Mouse (Mus musculus): Measurements from ENCODE around the gene Arhgef1. TPM values are rescaled to one million over a fixed set of nuclear protein-coding genes. Genes with fewer than 3 reads are reported as not detected.

The Arhgef1 gene
- total RNA-seq (2012; rRNA removed) (37.8 and 40.2 TPM in 2 replicates), total RNA-seq (2014; rRNA removed) (14.6 and 17.8 TPM in 2 replicates), polyA plus RNA-seq (2012; ENCODE audit: insufficient read length, low read depth) (128 and 134 TPM in 2 replicates)

DNA sequence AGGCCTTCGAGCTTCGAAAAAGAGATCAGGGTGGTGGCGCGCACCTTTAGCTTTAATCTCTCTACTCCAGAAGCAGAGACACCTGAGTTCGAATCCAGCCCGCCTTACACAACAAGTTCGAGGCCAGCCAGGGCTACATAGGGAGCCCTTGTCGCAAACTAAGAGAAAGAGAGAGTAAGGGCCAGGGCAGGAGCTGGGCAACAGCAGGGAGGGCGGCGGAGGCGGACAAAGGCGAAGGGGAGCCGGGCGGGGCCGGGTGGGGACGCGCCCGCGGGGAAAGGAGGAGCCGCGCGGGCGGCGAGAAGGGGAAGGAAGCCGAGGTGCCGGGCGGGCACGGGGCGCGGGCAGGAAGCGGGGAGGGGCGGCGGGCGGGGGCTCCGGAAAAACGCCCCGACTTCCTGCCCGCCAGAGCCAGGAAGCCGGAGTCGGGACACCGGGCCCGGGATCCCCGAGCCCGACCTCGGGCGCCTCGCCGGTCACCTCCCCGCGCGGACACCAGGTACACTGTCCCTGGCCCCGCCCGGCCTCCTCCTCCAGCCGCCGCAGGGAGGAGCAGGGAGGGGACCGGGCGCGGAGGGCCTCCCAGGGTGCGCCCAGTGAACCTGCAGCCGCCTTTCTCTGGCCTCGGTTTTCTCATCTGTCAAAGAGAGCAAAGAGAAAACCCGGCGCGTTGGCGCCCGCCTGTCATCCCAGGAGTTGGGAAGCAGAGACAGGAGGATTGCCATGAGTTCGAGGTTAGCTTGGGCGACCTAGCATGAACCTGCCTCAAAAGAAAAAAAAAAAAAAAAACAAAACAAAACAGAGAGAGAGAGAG lies at the start of gene Arhgef1:
TSS of gene Arhgef1 (plus strand) at position 283 of the 814 bp plus-strand sequence.
- dilution Hi-C loops (cut with MboI; ENCODE audit: extremely low pct_ligation_motif_present, extremely low pct_unique_long_range_greater_than_20kb, low sequenced_read_pairs) (no loop called here), in situ Hi-C loops (cut with MboI; ENCODE audit: low pct_ligation_motif_present, low pct_unique_long_range_greater_than_20kb, low sequenced_read_pairs) (loop anchor here (10.0 kb wide), 1 partner anchor 48 kb away; no protein-coding TSS in a partner anchor)
- TF ChIP-seq NELFE (IDR thresholded peaks at IDR 0.05; ENCODE audit: low read depth, low read length) (0 out of 2 replicates have a peak, but pooled peaks have one; percentile 38), UBTF (IDR thresholded peaks at IDR 0.05; ENCODE audit: low read depth, low read length) (0 out of 2 replicates have a peak, but pooled peaks have one; percentile 70), POLR2A (IDR thresholded peaks at IDR 0.05; ENCODE audit: low read depth, low read length) (peak; percentile 47; the same call in 1 of the 2 replicates), MXI1 (IDR thresholded peaks at IDR 0.05; ENCODE audit: low read depth, low read length) (peak; percentile 52), TCF12 (IDR thresholded peaks at IDR 0.05; ENCODE audit: low read depth, low read length) (no peak; the same call in 1 of the 2 replicates), NRF1 (IDR thresholded peaks at IDR 0.05; ENCODE audit: low read depth, low read length) (0 out of 2 replicates have a peak, but pooled peaks have one; percentile 26), ZC3H11A (IDR thresholded peaks at IDR 0.05; ENCODE audit: low read depth, low read length) (no peak), ZNF384 (IDR thresholded peaks at IDR 0.05; ENCODE audit: low read depth, low read length) (peak; percentile 32; the same call in 1 of the 2 replicates), ELF1 (IDR thresholded peaks at IDR 0.05; ENCODE audit: low read depth, low read length) (peak; percentile 69), SIN3A (IDR thresholded peaks at IDR 0.05; ENCODE audit: low read length) (peak; percentile 27; the same call in 1 of the 2 replicates), MAZ (IDR thresholded peaks at IDR 0.05; ENCODE audit: low read depth, low read length) (peak; percentile 61; the same call in 1 of the 2 replicates), BHLHE40 (IDR thresholded peaks at IDR 0.05; ENCODE audit: low read depth, low read length) (0 out of 2 replicates have a peak, but pooled peaks have one; percentile 11), RAD21 (IDR thresholded peaks at IDR 0.05; ENCODE audit: low read depth, low read length) (no peak), HCFC1 (IDR thresholded peaks at IDR 0.05; ENCODE audit: low read depth, low read length) (0 out of 2 replicates have a peak, but pooled peaks have one; percentile 8), ZMIZ1 (IDR thresholded peaks at IDR 0.05; ENCODE audit: low read depth, low read length) (peak; percentile 61; the same call in 1 of the 2 replicates), EP300 (IDR thresholded peaks at IDR 0.05; ENCODE audit: low read length) (no peak), E2F4 (IDR thresholded peaks at IDR 0.05; ENCODE audit: insufficient replicate concordance, low read depth, low read length) (no peak)
- Histone ChIP-seq H3K27ac (ENCODE audit: insufficient read depth, low read depth) (peak within 1 kb of the TSS; percentile 97), H3K9me3 (replicated peaks; ENCODE audit: low read length) (no peaks in the 10 kb centered on the region), H3K4me2 (ENCODE audit: insufficient read depth, low read depth, poor library complexity, severe bottlenecking) (peak within 1 kb of the TSS; percentile 63), H3K4me1 (ENCODE audit: control insufficient read depth in 1 of 2, insufficient read depth in 2 of 2) (peaks cover 21 to 53% of the 10 kb centered on the region in 2 experiments), H3K79me2 (replicated peaks; ENCODE audit: control insufficient read depth, extremely low read depth, insufficient read depth, poor library complexity, severe bottlenecking) (peaks cover 44% of the 10 kb centered on the region), H3K36me3 (replicated peaks in 1 of 2; ENCODE audit: control insufficient read depth in 1 of 2, insufficient read depth in 1 of 2, low read length in 1 of 2) (peaks cover 31 to 52% of the 10 kb centered on the region in 2 experiments), H3K4me3 (replicated peaks in 1 of 3; ENCODE audit: low read depth in 2 of 3, low read length in 2 of 3, poor library complexity in 1 of 3) (peak within 1 kb of the TSS; percentile 75 to 95 (median 77)), H3K27me3 (replicated peaks) (no peaks in the 10 kb centered on the region), H3K9ac (ENCODE audit: insufficient read depth, low read depth) (peak within 1 kb of the TSS; percentile 98)
- DNase-seq (ENCODE audit: extremely low read depth): no peak

DNA sequence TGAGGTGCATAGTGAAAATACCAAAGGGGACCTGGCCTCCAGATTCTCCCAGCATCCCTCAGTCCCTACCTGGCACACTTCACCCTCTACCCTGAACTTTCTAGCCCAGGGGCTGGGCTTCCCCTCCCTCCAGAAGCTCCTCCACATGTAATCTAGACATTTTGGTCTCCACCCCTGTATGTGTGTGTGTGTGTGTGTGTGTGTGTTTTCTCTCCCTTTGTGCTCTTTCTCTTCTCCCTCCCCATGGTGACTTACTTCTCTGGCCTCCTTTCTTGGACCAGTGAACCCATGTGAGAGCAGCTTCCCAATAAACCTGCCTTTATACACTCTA lies 49.5 kb upstream of the Arhgef1 start:
- Histone ChIP-seq H3K4me3 (replicated peaks in 1 of 3; ENCODE audit: low read depth in 2 of 3, low read length in 2 of 3, poor library complexity in 1 of 3) (peak overlapping the region in 2 of 3 experiments; percentile 1 to 64), H3K9ac (ENCODE audit: insufficient read depth, low read depth) (no peak overlapping the region), H3K27me3 (replicated peaks) (no peaks in the 10 kb centered on the region), H3K79me2 (replicated peaks; ENCODE audit: control insufficient read depth, extremely low read depth, insufficient read depth, poor library complexity, severe bottlenecking) (no peaks in the 10 kb centered on the region), H3K4me2 (ENCODE audit: insufficient read depth, low read depth, poor library complexity, severe bottlenecking) (peak overlapping the region; percentile 14), H3K36me3 (replicated peaks in 1 of 2; ENCODE audit: control insufficient read depth in 1 of 2, insufficient read depth in 1 of 2, low read length in 1 of 2) (no peaks in the 10 kb centered on the region), H3K27ac (ENCODE audit: insufficient read depth, low read depth) (peak overlapping the region; percentile 23; the same call in 1 of the 2 replicates), H3K9me3 (replicated peaks; ENCODE audit: low read length) (no peaks in the 10 kb centered on the region), H3K4me1 (ENCODE audit: control insufficient read depth in 1 of 2, insufficient read depth in 2 of 2) (peaks cover 16 to 40% of the 10 kb centered on the region in 2 experiments; a peak in 3 of 4 replicates)
- dilution Hi-C loops (cut with MboI; ENCODE audit: extremely low pct_ligation_motif_present, extremely low pct_unique_long_range_greater_than_20kb, low sequenced_read_pairs): no loop called here
- in situ Hi-C loops (cut with MboI; ENCODE audit: low pct_ligation_motif_present, low pct_unique_long_range_greater_than_20kb, low sequenced_read_pairs): loop anchor here (10.0 kb wide), 1 partner anchor 52 kb away; the partner anchor contains the start of gene Arhgef1
- peak; percentile 3; the same call in 1 of the 2 replicates for TF ChIP-seq POLR2AphosphoS2 (IDR thresholded peaks at IDR 0.05; ENCODE audit: low read depth, low read length)
- TF ChIP-seq CHD2 (IDR thresholded peaks at IDR 0.05; ENCODE audit: low read length): no peak; the same call in 1 of the 2 replicates
- DNase-seq (ENCODE audit: extremely low read depth): no peak

Measured in CH12.LX (cell line).